Mouse (Mus musculus) liver, embryonic 12.5 days (tissue): ENCODE data around the gene Ptn. TPM values are rescaled to one million over a fixed set of nuclear protein-coding genes. Genes with fewer than 3 reads are reported as not detected.

Source experiments
- ATAC-seq: fragments of 200-750 bp; cut with Nextera tagmentation; 2 replicates; pipeline ENCODE4 v1.8.0; 2017; ENCODE audit warnings: moderate number of reproducible peaks, mild to moderate bottlenecking, moderate library complexity
- H3K27ac ChIP-seq: fragments of 300-500 bp; sonication (generic); 2 replicates; pipeline ENCODE4 v1.5.1; 2016; ENCODE audit warnings: mild to moderate bottlenecking
- H3K27me3 ChIP-seq: fragments of 300-500 bp; sonication (generic); replicated peaks from 2 replicates; pipeline ENCODE4 v1.6.1; 2016; ENCODE audit warnings: mild to moderate bottlenecking, moderate library complexity
- H3K36me3 ChIP-seq: fragments of 300-500 bp; sonication (generic); 2 replicates; pipeline ENCODE4 v1.6.1; 2016; ENCODE audit warnings: mild to moderate bottlenecking, moderate library complexity
- H3K4me1 ChIP-seq: fragments of 300-500 bp; sonication (generic); 2 replicates; pipeline ENCODE4 v1.6.1; 2016
- H3K4me2 ChIP-seq: fragments of 300-500 bp; sonication (generic); 2 replicates; pipeline ENCODE4 v1.6.1; 2016; ENCODE audit warnings: mild to moderate bottlenecking, moderate library complexity
- H3K4me3 ChIP-seq: fragments of 300-500 bp; sonication (generic); 2 replicates; pipeline ENCODE4 v1.5.1; 2016; ENCODE audit warnings: mild to moderate bottlenecking, moderate library complexity
- H3K9ac ChIP-seq: fragments of 300-500 bp; sonication (generic); 2 replicates; pipeline ENCODE4 v1.6.1; 2016; ENCODE audit warnings: mild to moderate bottlenecking, moderate library complexity
- H3K9me3 ChIP-seq: fragments of 300-500 bp; sonication (generic); replicated peaks from 2 replicates; pipeline ENCODE4 v1.6.1; 2016; ENCODE audit warnings: mild to moderate bottlenecking, moderate library complexity
- WGBS: fragments of 180-500 bp; shearing (Covaris S2); methylation state at CpG from one replicate; pipeline ENCODE4 v1.1.7; 2016; ENCODE audit not compliant: insufficient replicate concordance; 5-methylcytosine and 5-hydroxymethylcytosine counted together
- polyA plus RNA-seq: library from polyadenylated mRNA; unstranded; fragments of >200 nt; fragmentation: Nextera tagmentation; extraction: Ambion mirVana; gene quantifications from 2 replicates; pipeline ENCODE4 v1.2.1, GENCODE M21; 2016

The Ptn gene
- 59.8 and 89.1 TPM in 2 replicates for polyA plus RNA-seq

GRCm38 (mm10) chr6:36809747-36810285 lies at the start of gene Ptn:
TSS of gene Ptn (minus strand) at chr6:36810220.
- WGBS, result 1% methylated on average over 15 of the region's 15 CpGs
- H3K9ac ChIP-seq, result peak within 1 kb of the TSS; percentile 27; the same call in 1 of the 2 replicates
- no peaks in the 10 kb centered on the region for H3K4me1 ChIP-seq
- peak within 1 kb of the TSS; percentile 43 for H3K4me3 ChIP-seq
- peaks cover 11% of the 10 kb centered on the region; the same call in 1 of the 2 replicates for H3K27me3 ChIP-seq
- no peak for ATAC-seq
- no peaks in the 10 kb centered on the region for H3K36me3 ChIP-seq
- H3K27ac ChIP-seq, result peak within 1 kb of the TSS; percentile 45; the same call in 1 of the 2 replicates
- no peaks in the 10 kb centered on the region for H3K9me3 ChIP-seq
- H3K4me2 ChIP-seq, result peak within 1 kb of the TSS; percentile 44

GRCm38 (mm10) chr6:36858258-36859041 lies 48.4 kb upstream of the Ptn start:
- Histone ChIP-seq H3K4me1 (no peaks in the 10 kb centered on the region), H3K27me3 (no peaks in the 10 kb centered on the region), H3K27ac (no peak overlapping the region), H3K36me3 (no peaks in the 10 kb centered on the region), H3K9me3 (no peaks in the 10 kb centered on the region), H3K4me2 (no peak overlapping the region), H3K9ac (no peak overlapping the region), H3K4me3 (no peak overlapping the region)
- no peak for ATAC-seq
- WGBS, result 70% methylated on average over 3 of the region's 3 CpGs

GRCm38 (mm10) chr6:36857627-36858257 lies 47.7 kb upstream of the Ptn start:
- H3K27me3 ChIP-seq, result no peaks in the 10 kb centered on the region
- no peak overlapping the region for H3K4me3 ChIP-seq
- no peak for ATAC-seq
- no peak overlapping the region for H3K4me2 ChIP-seq
- no peaks in the 10 kb centered on the region for H3K36me3 ChIP-seq
- no peak overlapping the region for H3K27ac ChIP-seq
- no peaks in the 10 kb centered on the region for H3K9me3 ChIP-seq
- H3K9ac ChIP-seq, result no peak overlapping the region
- 53% methylated on average over 6 of the region's 6 CpGs for WGBS
- H3K4me1 ChIP-seq, result no peaks in the 10 kb centered on the region

- no peaks in the 10 kb centered on the region for H3K36me3 ChIP-seq
- ATAC-seq, result no peak
- no peaks in the 10 kb centered on the region for H3K4me1 ChIP-seq
- H3K27ac ChIP-seq, result no peak overlapping the region
- no peak overlapping the region for H3K9ac ChIP-seq
- no peak overlapping the region for H3K4me2 ChIP-seq
- 65% methylated on average over 7 of the region's 7 CpGs for WGBS
- H3K9me3 ChIP-seq, result no peaks in the 10 kb centered on the region
- H3K4me3 ChIP-seq, result no peak overlapping the region
- no peaks in the 10 kb centered on the region for H3K27me3 ChIP-seq
Observed at GRCm38 (mm10) chr6:36850422-36851129, 40.6 kb upstream of the Ptn start.

- Histone ChIP-seq H3K27ac (no peak overlapping the region), H3K36me3 (no peaks in the 10 kb centered on the region), H3K4me2 (no peak overlapping the region), H3K9me3 (no peaks in the 10 kb centered on the region), H3K4me3 (no peak overlapping the region), H3K9ac (no peak overlapping the region), H3K27me3 (no peaks in the 10 kb centered on the region), H3K4me1 (no peaks in the 10 kb centered on the region)
- WGBS, result 59% methylated on average over 1 of the region's 1 CpGs
- no peak for ATAC-seq
Observed at GRCm38 (mm10) chr6:36845288-36845687, 35.3 kb upstream of the Ptn start.

- Histone ChIP-seq H3K36me3 (no peaks in the 10 kb centered on the region), H3K4me1 (no peaks in the 10 kb centered on the region), H3K27me3 (no peaks in the 10 kb centered on the region), H3K9me3 (no peaks in the 10 kb centered on the region), H3K27ac (no peak overlapping the region), H3K4me2 (no peak overlapping the region), H3K9ac (no peak overlapping the region), H3K4me3 (no peak overlapping the region)
- 59% methylated on average over 6 of the region's 6 CpGs for WGBS
- ATAC-seq, result no peak
Observed at GRCm38 (mm10) chr6:36844258-36844657, 34.2 kb upstream of the Ptn start.

- no peaks in the 10 kb centered on the region for H3K27me3 ChIP-seq
- H3K4me2 ChIP-seq, result no peak overlapping the region
- H3K27ac ChIP-seq, result no peak overlapping the region
- WGBS, result 65% methylated on average over 3 of the region's 3 CpGs
- no peaks in the 10 kb centered on the region for H3K4me1 ChIP-seq
- no peak overlapping the region for H3K4me3 ChIP-seq
- no peaks in the 10 kb centered on the region for H3K9me3 ChIP-seq
- no peaks in the 10 kb centered on the region for H3K36me3 ChIP-seq
- H3K9ac ChIP-seq, result no peak overlapping the region
- ATAC-seq, result no peak
Observed at GRCm38 (mm10) chr6:36843031-36843488, 33.0 kb upstream of the Ptn start.

- H3K9me3 ChIP-seq, result no peaks in the 10 kb centered on the region
- no peak for ATAC-seq
- no peak overlapping the region for H3K27ac ChIP-seq
- no peak overlapping the region for H3K4me2 ChIP-seq
- H3K36me3 ChIP-seq, result no peaks in the 10 kb centered on the region
- WGBS, result 69% methylated on average over 5 of the region's 5 CpGs
- no peaks in the 10 kb centered on the region for H3K4me1 ChIP-seq
- no peaks in the 10 kb centered on the region for H3K27me3 ChIP-seq
- no peak overlapping the region for H3K4me3 ChIP-seq
- H3K9ac ChIP-seq, result no peak overlapping the region
Observed at GRCm38 (mm10) chr6:36842101-36842922, 32.3 kb upstream of the Ptn start.

- Histone ChIP-seq H3K9ac (no peak overlapping the region), H3K4me1 (no peaks in the 10 kb centered on the region), H3K4me3 (no peak overlapping the region), H3K27me3 (no peaks in the 10 kb centered on the region), H3K27ac (no peak overlapping the region), H3K9me3 (no peaks in the 10 kb centered on the region), H3K36me3 (no peaks in the 10 kb centered on the region), H3K4me2 (no peak overlapping the region)
- WGBS, result 62% methylated on average over 3 of the region's 3 CpGs
- ATAC-seq, result no peak
Observed at GRCm38 (mm10) chr6:36841701-36842100, 31.7 kb upstream of the Ptn start.

- no peaks in the 10 kb centered on the region for H3K27me3 ChIP-seq
- H3K9me3 ChIP-seq, result no peaks in the 10 kb centered on the region
- ATAC-seq, result no peak
- H3K4me2 ChIP-seq, result no peak overlapping the region
- H3K4me3 ChIP-seq, result no peak overlapping the region
- H3K36me3 ChIP-seq, result no peaks in the 10 kb centered on the region
- no peak overlapping the region for H3K27ac ChIP-seq
- no peak overlapping the region for H3K9ac ChIP-seq
- H3K4me1 ChIP-seq, result no peaks in the 10 kb centered on the region
Observed at GRCm38 (mm10) chr6:36841174-36841573, 31.2 kb upstream of the Ptn start.

GRCm38 (mm10) chr6:36838747-36839146 lies 28.7 kb upstream of the Ptn start:
- H3K9me3 ChIP-seq, result no peaks in the 10 kb centered on the region
- H3K9ac ChIP-seq, result no peak overlapping the region
- 63% methylated on average over 1 of the region's 1 CpGs for WGBS
- H3K4me1 ChIP-seq, result no peaks in the 10 kb centered on the region
- no peak overlapping the region for H3K27ac ChIP-seq
- H3K36me3 ChIP-seq, result no peaks in the 10 kb centered on the region
- ATAC-seq, result no peak
- no peak overlapping the region for H3K4me3 ChIP-seq
- no peak overlapping the region for H3K4me2 ChIP-seq
- no peaks in the 10 kb centered on the region for H3K27me3 ChIP-seq
